Mouse (Mus musculus): ENCODE measurements at regions not wholly inside any gene's neighbourhood (a gene's known extent, or its start where the extent isn't known, plus 50 kb on each side); places are given as distances from the start of the nearest gene placed in this dataset.

GRCm38 (mm10) chr9:116276141-116276540, 101.0 kb upstream of the Tgfbr2 start:
- DNase-seq: no peak

- no peak for DNase-seq
Observed at GRCm38 (mm10) chr9:116272446-116272845, 97.3 kb upstream of the Tgfbr2 start.

GRCm38 (mm10) chr9:116270417-116270828, 95.3 kb upstream of the Tgfbr2 start:
- no peak for DNase-seq

- DNase-seq: no peak
Observed at GRCm38 (mm10) chr9:116267411-116267810, 92.3 kb upstream of the Tgfbr2 start.

- no peak for DNase-seq
Observed at GRCm38 (mm10) chr9:116263833-116264232, 88.7 kb upstream of the Tgfbr2 start.

GRCm38 (mm10) chr9:116259569-116259968, 84.4 kb upstream of the Tgfbr2 start:
- DNase-seq: no peak

- DNase-seq: no peak
Observed at GRCm38 (mm10) chr9:116253546-116253945, 78.4 kb upstream of the Tgfbr2 start.

- DNase-seq: no peak
Observed at GRCm38 (mm10) chr9:116252788-116253187, 77.6 kb upstream of the Tgfbr2 start.

- DNase-seq: no peak
Observed at GRCm38 (mm10) chr9:116249791-116250190, 74.6 kb upstream of the Tgfbr2 start.

GRCm38 (mm10) chr9:116245136-116245535, 70.0 kb upstream of the Tgfbr2 start:
- no peak for DNase-seq

- DNase-seq: no peak
Observed at GRCm38 (mm10) chr9:116244619-116244899, 69.4 kb upstream of the Tgfbr2 start.

GRCm38 (mm10) chr9:116243775-116244618, 68.8 kb upstream of the Tgfbr2 start:
- no peak for DNase-seq

- no peak for DNase-seq
Observed at GRCm38 (mm10) chr9:116241933-116242526, 66.9 kb upstream of the Tgfbr2 start.

GRCm38 (mm10) chr9:116241290-116241689, 66.1 kb upstream of the Tgfbr2 start:
- DNase-seq: no peak

GRCm38 (mm10) chr9:116236836-116237235, 61.7 kb upstream of the Tgfbr2 start:
- no peak for DNase-seq

GRCm38 (mm10) chr9:116234170-116234569, 59.0 kb upstream of the Tgfbr2 start:
- no peak for DNase-seq

- DNase-seq: no peak
Observed at GRCm38 (mm10) chr9:116232386-116232785, 57.2 kb upstream of the Tgfbr2 start.

GRCm38 (mm10) chr9:116231351-116232311, 56.5 kb upstream of the Tgfbr2 start:
- no peak for DNase-seq

- DNase-seq: no peak
Observed at GRCm38 (mm10) chr9:116230346-116230745, 55.2 kb upstream of the Tgfbr2 start.

GRCm38 (mm10) chr9:116228443-116228842, 53.3 kb upstream of the Tgfbr2 start:
- DNase-seq: no peak

- DNase-seq: no peak
Observed at GRCm38 (mm10) chr9:116227738-116228137, 52.6 kb upstream of the Tgfbr2 start.
